ENCODE assay signal across 28 mouse cellular contexts in the genomic region with DNA sequence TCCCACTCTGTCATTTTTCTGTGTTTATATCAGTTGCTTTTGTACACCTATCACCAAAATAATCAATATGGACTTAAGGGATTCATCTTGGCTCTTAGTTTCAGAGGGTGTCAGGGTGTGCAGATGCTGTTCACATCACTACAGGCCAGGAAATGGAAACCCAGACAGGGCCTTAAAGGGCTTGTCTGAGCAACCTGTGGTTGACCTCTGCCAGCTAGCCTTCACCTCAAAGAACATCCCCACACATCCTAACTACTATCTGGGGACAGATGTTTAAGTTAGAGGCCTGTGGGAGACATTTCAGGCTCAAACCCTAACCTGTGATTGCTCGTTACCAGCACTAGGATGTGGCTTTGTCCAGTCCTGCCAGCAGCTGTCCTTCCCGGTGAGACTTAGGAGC.
"Had no signal": no experiment of that assay in that cellular context is flagged by ENCODE, and none has a peak within 500 bp of the region (broad histone marks: within the 10 kb centered on the region; RNA-seq: fewer than 3 reads in every experiment).

No protein-coding gene starts in this region.

- H3K4me1 ChIP-seq: embryonic facial prominence, embryonic 12.5 days; embryonic facial prominence, embryonic 13.5 days; embryonic facial prominence, embryonic 15.5 days; forebrain, embryonic 12.5 days; forebrain, embryonic 15.5 days; heart, embryonic 10.5 days had no signal

- H3K4me2 ChIP-seq: embryonic facial prominence, embryonic 12.5 days; embryonic facial prominence, embryonic 13.5 days; embryonic facial prominence, embryonic 15.5 days; forebrain, embryonic 12.5 days; forebrain, embryonic 13.5 days; forebrain, embryonic 15.5 days; heart, embryonic 11.5 days had no signal

- H3K27ac ChIP-seq: embryonic facial prominence, embryonic 10.5 days; embryonic facial prominence, embryonic 12.5 days; embryonic facial prominence, embryonic 13.5 days; embryonic facial prominence, embryonic 15.5 days; forebrain, embryonic 10.5 days; forebrain, embryonic 12.5 days; forebrain, embryonic 13.5 days; forebrain, embryonic 15.5 days; heart, adult 2 months; heart, embryonic 10.5 days had no signal

- H3K4me3 ChIP-seq: embryonic facial prominence, embryonic 10.5 days; embryonic facial prominence, embryonic 12.5 days; embryonic facial prominence, embryonic 13.5 days; embryonic facial prominence, embryonic 15.5 days; erythroblast, embryonic 14.5 days; forebrain, embryonic 10.5 days; forebrain, embryonic 12.5 days; forebrain, embryonic 13.5 days; forebrain, embryonic 15.5 days; heart, adult 2 months; heart, embryonic 10.5 days had no signal

- DNase-seq: cerebellum, adult 8-10 months; cerebellum, adult 9-10 months; cerebellum, adult 9-11 months; cerebellum, postnatal 10 days; cerebellum, postnatal 14 days; cerebellum, postnatal 25 days; cerebellum, postnatal 36 days; embryo, embryonic 11 days; gastrocnemius, postnatal 10 days; gastrocnemius, postnatal 14 days; gastrocnemius, postnatal 25 days; gastrocnemius, postnatal 36 days; heart, adult 11 months; heart, adult 18-20 months; heart, adult 2 months had no signal

- H3K9ac ChIP-seq: embryonic facial prominence, embryonic 12.5 days; embryonic facial prominence, embryonic 13.5 days; embryonic facial prominence, embryonic 15.5 days; forebrain, embryonic 12.5 days; forebrain, embryonic 13.5 days; forebrain, embryonic 15.5 days had no signal

- H3K9me3 ChIP-seq: embryonic facial prominence, embryonic 10.5 days; embryonic facial prominence, embryonic 12.5 days; embryonic facial prominence, embryonic 13.5 days; embryonic facial prominence, embryonic 15.5 days; forebrain, embryonic 10.5 days; forebrain, embryonic 12.5 days; forebrain, embryonic 13.5 days; forebrain, embryonic 15.5 days; heart, embryonic 10.5 days had no signal

- H3K27me3 ChIP-seq: embryonic facial prominence, embryonic 12.5 days; embryonic facial prominence, embryonic 13.5 days; embryonic facial prominence, embryonic 15.5 days; forebrain, embryonic 12.5 days; forebrain, embryonic 13.5 days; forebrain, embryonic 15.5 days had no signal

- ATAC-seq: forebrain, embryonic 13.5 days; forebrain, embryonic 14.5 days; forebrain, embryonic 15.5 days; forebrain, embryonic 16.5 days had no signal
